Mouse (Mus musculus): ENCODE measurements around the gene Egfr.
A peak's percentile ranks its signal among the peaks of the same experiment; 100 is the strongest.

Gene Egfr

DNA sequence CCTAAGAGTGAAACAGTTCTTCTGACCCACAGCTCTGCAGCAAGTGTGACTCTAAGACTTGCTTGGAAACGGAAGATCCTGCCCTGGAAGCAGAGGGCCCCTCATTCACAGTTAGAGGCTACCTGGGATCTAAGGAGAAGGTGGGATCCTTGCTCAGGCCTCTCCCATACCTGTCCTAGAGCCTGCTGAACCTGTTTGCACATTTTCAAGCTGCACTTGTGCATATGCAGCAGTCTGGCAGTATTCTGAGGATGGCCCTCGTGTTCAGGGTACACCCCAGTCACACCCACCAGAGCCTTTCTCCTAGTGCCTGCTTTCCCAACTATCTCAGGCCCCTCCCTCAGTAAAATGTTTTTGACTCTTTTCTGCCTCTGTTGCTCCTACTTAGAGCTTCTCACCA is 29.6 kb downstream of the Egfr start:
- DNase-seq: no peak

DNA sequence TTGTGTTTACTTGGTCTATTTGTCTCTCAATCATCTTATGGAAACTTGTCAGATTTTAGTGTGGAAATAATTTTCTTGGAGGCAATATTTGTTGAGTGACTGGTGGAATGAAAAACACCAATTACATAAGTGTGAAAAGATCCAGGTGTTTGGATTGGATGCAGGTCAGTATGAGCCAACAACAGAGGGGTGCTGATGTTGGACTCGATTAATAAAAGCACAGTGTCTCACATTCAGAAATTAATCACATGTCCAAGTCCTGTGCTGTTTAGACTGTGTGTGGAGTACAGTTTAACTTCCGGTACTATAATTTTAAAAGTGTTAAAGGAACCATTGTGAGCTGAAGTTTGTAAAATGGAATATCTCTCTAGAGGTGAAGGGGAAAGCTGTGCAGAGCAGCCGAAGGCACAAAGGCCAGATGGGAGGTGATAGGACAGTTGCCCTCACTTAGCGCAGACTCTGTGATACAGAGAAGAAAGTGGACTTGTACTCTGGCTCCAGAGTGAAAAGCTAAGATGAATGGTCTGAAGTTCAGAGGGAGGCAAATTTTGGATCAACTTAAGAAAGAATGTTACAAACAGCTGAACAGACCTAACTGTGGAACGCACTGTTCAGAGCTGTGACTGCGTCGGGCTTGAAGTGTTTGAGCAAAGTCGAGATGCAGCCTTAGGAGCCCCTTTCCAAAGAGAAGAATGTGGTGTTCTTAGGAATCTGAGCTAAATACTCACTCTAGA is 32.1 kb downstream of the Egfr start:
- peak; percentile 47 for DNase-seq

DNA sequence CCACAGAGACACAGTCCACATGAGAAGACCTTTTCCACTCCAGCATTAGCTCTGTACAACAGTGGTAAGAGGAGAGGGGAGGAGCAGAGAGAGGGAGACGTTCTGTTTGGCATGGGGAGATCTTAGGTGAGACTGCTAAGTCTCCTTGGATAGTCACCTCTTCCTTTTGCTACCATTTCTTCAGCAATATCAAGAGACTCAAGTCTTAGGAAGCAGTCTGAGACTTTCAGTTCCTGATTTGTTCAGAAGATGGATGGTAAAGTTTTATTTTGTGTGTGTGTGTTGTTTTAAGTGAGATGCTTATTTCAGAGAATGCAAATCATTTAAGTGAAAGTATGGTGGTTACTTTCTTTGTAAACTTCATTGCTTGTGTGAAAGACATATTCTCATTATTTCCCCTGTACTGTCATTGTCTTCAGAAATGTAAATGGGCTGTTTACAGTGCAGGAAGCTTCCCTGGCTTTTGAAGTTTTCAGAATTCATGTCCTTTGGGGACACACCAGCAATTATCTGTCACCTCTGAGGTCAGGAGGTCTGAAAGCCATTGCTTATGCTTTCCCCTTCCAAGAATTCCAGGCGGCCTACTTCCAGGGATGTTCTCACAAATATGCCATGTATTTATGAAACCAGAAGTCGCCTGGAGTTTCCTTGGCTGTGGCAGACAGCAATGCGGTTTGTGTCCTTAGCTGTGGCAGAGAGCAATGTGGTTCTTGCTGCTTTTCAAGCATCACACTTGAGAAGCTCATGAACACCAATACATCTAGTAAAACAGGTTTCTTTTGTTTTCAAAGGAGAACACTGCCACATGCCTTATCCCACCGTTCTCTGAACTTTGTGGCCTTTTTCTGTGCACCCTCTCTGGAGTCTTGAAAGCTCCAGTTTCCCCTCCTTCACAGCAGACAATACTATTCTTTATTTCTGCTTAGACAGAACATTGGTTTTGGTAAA is 40.9 kb downstream of the Egfr start:
- DNase-seq: peak; percentile 52

GRCm38 (mm10) chr11:16795012-16795411 is 43.0 kb downstream of the Egfr start:
- peak; percentile 55 for DNase-seq

GRCm38 (mm10) chr11:16795513-16795912 is 43.5 kb downstream of the Egfr start:
- DNase-seq: no peak

DNA sequence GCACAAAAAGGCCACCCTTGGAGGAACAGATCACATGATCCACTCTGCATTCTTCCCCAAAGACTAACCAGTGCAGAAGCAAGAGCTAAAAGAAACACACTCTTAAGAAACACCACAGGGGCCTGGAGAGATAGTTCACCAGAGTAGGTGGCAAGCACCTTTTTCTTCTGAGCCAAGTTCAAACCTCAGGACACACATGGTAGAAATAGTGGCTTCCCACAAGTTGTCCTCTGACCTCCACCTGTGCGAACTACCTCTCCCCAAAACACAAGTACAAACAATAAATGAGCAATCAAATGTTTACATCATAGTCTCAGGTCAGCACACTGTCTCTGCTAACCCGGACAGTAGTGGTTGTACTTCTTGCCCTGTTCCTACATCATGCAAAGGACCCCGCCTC is 45.5 kb downstream of the Egfr start:
- no peak for DNase-seq

- peak; percentile 43 for DNase-seq
Observed at GRCm38 (mm10) chr11:16798136-16798535, 46.1 kb downstream of the Egfr start.

DNA sequence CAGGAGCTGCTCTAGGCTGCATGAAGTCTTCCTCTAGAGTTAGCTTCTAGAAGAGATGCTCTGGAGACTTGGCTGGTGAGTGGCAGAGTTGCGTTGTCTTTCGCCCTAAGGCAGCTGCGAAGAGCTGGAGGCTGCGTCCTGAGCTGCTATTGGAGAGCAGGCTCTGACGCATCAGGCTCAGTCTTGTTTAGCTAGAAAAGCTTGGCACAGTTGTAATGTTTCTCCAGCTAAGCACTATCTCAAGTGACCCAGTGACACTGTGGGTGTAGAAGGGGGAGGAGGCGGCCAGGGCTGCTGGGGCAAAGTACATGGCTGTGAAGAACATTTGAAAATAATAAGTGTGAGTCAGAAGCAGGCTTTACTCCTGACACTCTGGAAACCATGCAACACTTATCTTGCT is 48.5 kb downstream of the Egfr start:
- DNase-seq: peak; percentile 87

DNA sequence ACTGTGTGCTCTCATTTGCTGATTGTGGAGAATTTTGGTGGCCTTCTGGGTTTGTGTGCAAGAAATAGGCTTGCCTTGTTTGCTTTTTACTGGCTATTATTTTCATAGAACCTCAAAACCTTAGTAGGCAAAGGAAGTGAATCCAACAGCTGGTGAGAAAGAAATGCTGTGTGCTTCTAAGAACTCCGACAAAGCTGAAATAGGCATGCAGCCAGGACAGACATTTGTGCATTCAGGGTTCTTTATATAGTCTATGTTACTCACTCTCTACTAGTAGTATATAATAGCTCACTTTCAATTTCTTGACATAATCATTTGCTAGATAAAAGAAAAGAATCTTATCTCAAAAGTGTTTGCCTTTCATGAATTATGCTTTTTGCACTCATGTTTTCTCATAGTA is 50.7 kb downstream of the Egfr start:
- DNase-seq: no peak

DNA sequence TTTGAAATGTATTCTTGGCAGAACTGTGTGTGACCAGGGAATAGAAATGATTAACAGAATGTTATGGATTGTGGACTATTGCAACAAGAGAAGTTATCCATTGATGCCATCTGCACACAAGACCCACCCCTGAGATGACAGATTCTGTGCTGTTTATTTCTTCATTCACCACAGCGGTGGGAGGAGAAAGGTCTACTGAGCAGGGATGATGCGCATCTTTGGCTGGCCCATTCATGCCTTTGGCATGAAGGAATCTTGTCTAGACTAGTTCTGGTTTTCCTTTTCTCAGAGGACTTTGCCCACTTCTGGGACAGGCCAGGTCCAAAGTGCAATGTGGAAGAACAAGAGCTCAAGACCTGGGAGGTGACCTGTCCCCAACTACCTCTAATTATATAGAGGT is 52.0 kb downstream of the Egfr start:
- no peak for DNase-seq

- DNase-seq: no peak
Observed at GRCm38 (mm10) chr11:16805886-16806285, 53.9 kb downstream of the Egfr start.

- no peak for DNase-seq
Observed at GRCm38 (mm10) chr11:16809161-16809967, 57.4 kb downstream of the Egfr start.

- DNase-seq: no peak
Observed at GRCm38 (mm10) chr11:16810086-16810485, 58.1 kb downstream of the Egfr start.

DNA sequence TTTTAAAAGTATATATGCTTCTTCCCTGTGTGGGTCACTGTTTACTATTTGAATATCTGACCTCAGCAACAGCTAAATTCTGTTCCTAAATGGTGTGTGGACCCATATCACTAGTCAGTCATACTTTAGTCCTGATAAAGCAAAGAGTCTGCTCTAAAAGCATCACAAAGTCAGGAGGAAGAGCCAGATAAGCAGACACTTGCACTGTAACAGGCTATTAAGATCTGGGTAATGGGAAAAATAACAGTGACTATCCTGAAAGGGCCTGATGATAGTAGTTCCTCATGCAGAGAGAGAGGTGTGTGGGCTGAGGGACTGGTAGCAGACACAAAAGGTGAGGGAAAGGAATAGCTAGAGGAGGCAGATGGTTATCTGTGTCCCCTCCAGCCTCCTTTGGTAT is 61.3 kb downstream of the Egfr start:
- DNase-seq: no peak

GRCm38 (mm10) chr11:16816414-16816813 is 64.4 kb downstream of the Egfr start:
- DNase-seq: no peak

GRCm38 (mm10) chr11:16817336-16818034 is 65.5 kb downstream of the Egfr start:
- no peak for DNase-seq

- DNase-seq: no peak
Observed at GRCm38 (mm10) chr11:16819424-16819823, 67.4 kb downstream of the Egfr start.

- no peak for DNase-seq
Observed at GRCm38 (mm10) chr11:16820138-16820537, 68.1 kb downstream of the Egfr start.

- no peak for DNase-seq
Observed at GRCm38 (mm10) chr11:16821668-16822254, 69.8 kb downstream of the Egfr start.

DNA sequence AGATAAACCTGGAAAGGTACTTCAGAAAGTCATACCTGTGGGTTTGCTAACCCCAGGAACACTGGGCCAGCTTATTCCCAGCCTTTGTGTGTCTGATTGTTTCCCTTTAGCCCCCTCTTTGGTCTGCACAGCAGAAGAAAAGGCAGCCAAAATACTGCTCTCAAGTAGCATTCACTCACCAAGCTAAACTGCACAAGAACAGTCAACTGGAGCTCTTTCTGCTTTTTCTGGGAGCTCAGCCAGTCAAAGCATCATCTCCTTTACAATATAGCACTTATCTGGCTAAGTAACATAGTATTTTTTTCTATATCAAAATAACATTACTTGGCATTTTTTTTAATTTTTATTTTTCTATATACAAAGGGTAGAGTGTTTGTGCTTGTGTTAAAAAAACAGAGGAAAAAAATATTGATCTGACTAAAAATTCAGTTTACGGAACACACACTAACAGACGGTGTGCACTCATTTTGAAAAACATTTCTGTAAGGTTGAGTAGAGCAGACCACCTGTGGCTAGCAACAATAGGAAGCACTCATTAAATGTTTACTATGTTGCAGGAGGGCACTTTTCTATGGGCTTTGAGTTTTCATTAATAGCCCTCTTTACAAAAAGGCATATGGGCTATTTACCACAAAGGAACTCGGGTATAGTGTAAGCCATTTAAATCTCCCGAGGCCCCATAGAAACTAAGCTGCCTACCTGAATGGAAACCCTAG is 72.0 kb downstream of the Egfr start:
- no peak for DNase-seq

- no peak for DNase-seq
Observed at GRCm38 (mm10) chr11:16829468-16829867, 77.5 kb downstream of the Egfr start.

Measured in lung, postnatal 36 days (tissue).